Mouse (Mus musculus) hindbrain, embryonic 16.5 days (tissue): Measurements from ENCODE around the gene Ndufs6. TPM values are rescaled to one million over a fixed set of nuclear protein-coding genes. Genes with fewer than 3 reads are reported as not detected.

Experiments used
- ATAC-seq: fragments of 200-750 bp; cut with Nextera tagmentation; 2 replicates; pipeline ENCODE4 v1.8.0; 2017; ENCODE audit warnings: moderate TSS enrichment, moderate library complexity
- H3K27ac ChIP-seq: fragments of 300-500 bp; sonication (generic); 2 replicates; pipeline ENCODE4 v1.5.1; 2014; ENCODE audit warnings: low read depth, mild to moderate bottlenecking, control low read depth, low read length, moderate library complexity
- H3K27me3 ChIP-seq: fragments of 300-500 bp; sonication (generic); replicated peaks from 2 replicates; pipeline ENCODE4 v1.6.1; 2014; ENCODE audit warnings: low read length; ENCODE audit not compliant: control insufficient read depth, insufficient read depth
- H3K36me3 ChIP-seq: fragments of 300-500 bp; sonication (generic); 2 replicates; pipeline ENCODE4 v1.6.1; 2014; ENCODE audit warnings: mild to moderate bottlenecking, low read length, moderate library complexity, mixed read lengths; ENCODE audit not compliant: control insufficient read depth, insufficient read depth
- H3K4me1 ChIP-seq: fragments of 300-500 bp; sonication (generic); 2 replicates; pipeline ENCODE4 v1.6.1; 2014; ENCODE audit warnings: low read depth, low read length; ENCODE audit not compliant: control insufficient read depth, insufficient read depth
- H3K4me2 ChIP-seq: fragments of 300-500 bp; sonication (generic); 2 replicates; pipeline ENCODE4 v1.6.1; 2014; ENCODE audit warnings: mild to moderate bottlenecking, low read length, control low read depth, moderate library complexity
- H3K4me3 ChIP-seq: fragments of 300-500 bp; sonication (generic); 2 replicates; pipeline ENCODE4 v1.5.1; 2014; ENCODE audit warnings: mild to moderate bottlenecking, low read length, control low read depth, moderate library complexity
- H3K9ac ChIP-seq: fragments of 300-500 bp; sonication (generic); 2 replicates; pipeline ENCODE4 v1.6.1; 2014; ENCODE audit warnings: low read depth, mild to moderate bottlenecking, control low read depth, low read length, moderate library complexity
- H3K9me3 ChIP-seq: fragments of 300-500 bp; sonication (generic); 2 replicates; pipeline ENCODE4 v1.6.1; 2014; ENCODE audit warnings: mild to moderate bottlenecking, low read length, moderate library complexity; ENCODE audit not compliant: control insufficient read depth
- WGBS: fragments of 180-500 bp; shearing (Covaris S2); extraction: QIAGEN DNeasy Blood & Tissue Kit; methylation state at CpG from one replicate; pipeline ENCODE4 v1.1.7; 2014; 5-methylcytosine and 5-hydroxymethylcytosine counted together
- polyA plus RNA-seq: library from polyadenylated mRNA; unstranded; fragments of >200 nt; fragmentation: Nextera tagmentation; extraction: Ambion mirVana; gene quantifications from 2 replicates; pipeline ENCODE4 v1.2.1, GENCODE M21; 2015

The Ndufs6 gene
- polyA plus RNA-seq, 1 experiment from 2014 or later: 483 TPM

DNA sequence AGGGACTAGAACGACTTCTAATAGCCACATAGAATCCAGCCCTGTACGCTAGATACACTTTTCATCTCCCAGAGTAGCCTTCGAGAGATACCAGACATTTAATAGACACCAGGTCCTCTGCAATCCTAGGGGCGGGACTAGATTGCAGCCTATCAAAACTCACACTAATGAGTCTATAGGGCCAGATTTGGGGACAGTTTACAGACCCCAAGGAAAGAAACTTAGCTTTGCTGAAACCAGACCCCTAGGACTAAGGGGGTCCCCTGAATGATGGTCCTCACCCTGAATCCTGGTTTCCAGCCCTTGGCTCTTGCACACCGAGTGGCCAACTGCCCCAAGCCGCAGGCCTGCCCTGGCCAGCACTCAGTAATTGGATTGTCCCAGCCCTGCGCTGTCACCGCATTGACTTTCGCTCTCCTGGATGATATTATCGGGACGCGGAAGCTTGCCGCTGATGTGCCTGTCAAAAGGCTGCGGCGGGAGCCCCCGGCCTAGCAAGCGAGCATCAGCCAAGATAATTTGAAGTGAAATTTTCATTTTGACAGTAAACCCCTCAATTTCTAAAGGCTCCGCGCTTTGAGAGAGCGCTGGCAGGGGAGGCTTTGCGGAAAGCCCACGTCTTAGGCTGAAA lies 57.8 kb downstream of the Ndufs6 start:
- Histone ChIP-seq H3K9me3 (no peaks in the 10 kb centered on the region), H3K4me2 (peak overlapping the region; percentile 62; the same call in 1 of the 2 replicates), H3K36me3 (no peaks in the 10 kb centered on the region), H3K9ac (no peak overlapping the region), H3K27ac (no peak overlapping the region), H3K27me3 (peaks cover 62% of the 10 kb centered on the region), H3K4me1 (peaks cover 18% of the 10 kb centered on the region), H3K4me3 (no peak overlapping the region; the same call in 1 of the 2 replicates)
- ATAC-seq: no peak
- 5% methylated on average over 22 of the region's 22 CpGs for WGBS

GRCm38 (mm10) chr13:73269891-73270290 lies 58.5 kb downstream of the Ndufs6 start:
- Histone ChIP-seq H3K4me3 (no peak overlapping the region), H3K4me1 (peaks cover 22% of the 10 kb centered on the region), H3K9ac (no peak overlapping the region), H3K9me3 (no peaks in the 10 kb centered on the region), H3K27me3 (peaks cover 68% of the 10 kb centered on the region), H3K36me3 (no peaks in the 10 kb centered on the region), H3K4me2 (no peak overlapping the region), H3K27ac (no peak overlapping the region)
- no peak for ATAC-seq
- WGBS: 19% methylated on average over 3 of the region's 3 CpGs

Other genes starting within 250 kb of the Ndufs6 start
- gene Irx4, start 68.1 kb downstream of the Ndufs6 start, polyA plus RNA-seq: 3.0 and 5.0 TPM in 2 replicates
- 72.4 and 80.5 TPM in 2 replicates for gene Mrpl36, start within 50 bp of the Ndufs6 start, polyA plus RNA-seq
- 71.6 and 72.9 TPM in 2 replicates for gene Lpcat1, start 138.7 kb upstream of the Ndufs6 start, polyA plus RNA-seq
- gene Slc6a3, start 208.2 kb upstream of the Ndufs6 start, polyA plus RNA-seq: 0.49 and 0.56 TPM in 2 replicates